Mouse (Mus musculus) intestine, embryonic 16.5 days (tissue): ENCODE results near the gene Nme1. TPM values are rescaled to one million over a fixed set of nuclear protein-coding genes. Genes with fewer than 3 reads are reported as not detected.

Experiments
- ATAC-seq: fragments of 200-750 bp; cut with Nextera tagmentation; 2 replicates; pipeline ENCODE4 v1.8.0; 2017; ENCODE audit warnings: moderate TSS enrichment, moderate library complexity
- H3K27ac ChIP-seq: fragments of 300-500 bp; sonication (generic); 2 replicates; pipeline ENCODE4 v1.5.1; 2014; ENCODE audit warnings: mild to moderate bottlenecking, low read length
- H3K27me3 ChIP-seq: fragments of 300-500 bp; sonication (generic); replicated peaks from 2 replicates; pipeline ENCODE4 v1.6.1; 2014; ENCODE audit warnings: low read length, control low read depth, mixed read lengths; ENCODE audit not compliant: control insufficient read depth, insufficient read depth
- H3K36me3 ChIP-seq: fragments of 300-500 bp; sonication (generic); 2 replicates; pipeline ENCODE4 v1.6.1; 2014; ENCODE audit warnings: low read length, control low read depth; ENCODE audit not compliant: control insufficient read depth, insufficient read depth
- H3K4me1 ChIP-seq: fragments of 300-500 bp; sonication (generic); 2 replicates; pipeline ENCODE4 v1.6.1; 2014; ENCODE audit warnings: low read length, control low read depth, mixed read lengths; ENCODE audit not compliant: control insufficient read depth, insufficient read depth
- H3K4me2 ChIP-seq: fragments of 300-500 bp; sonication (generic); 2 replicates; pipeline ENCODE4 v1.6.1; 2014; ENCODE audit warnings: low read depth, low read length, control low read depth
- H3K4me3 ChIP-seq: fragments of 300-500 bp; sonication (generic); 2 replicates; pipeline ENCODE4 v1.5.1; 2014; ENCODE audit warnings: mild to moderate bottlenecking, low read length
- H3K9ac ChIP-seq: fragments of 300-500 bp; sonication (generic); 2 replicates; pipeline ENCODE4 v1.6.1; 2014; ENCODE audit warnings: low read depth, low read length
- H3K9me3 ChIP-seq: fragments of 300-500 bp; sonication (generic); 2 replicates; pipeline ENCODE4 v1.6.1; 2016; ENCODE audit warnings: low read length, control low read depth; ENCODE audit not compliant: control insufficient read depth
- WGBS: fragments of 180-500 bp; shearing (Covaris S2); extraction: QIAGEN DNeasy Blood & Tissue Kit; methylation state at CpG from one replicate; pipeline ENCODE4 v1.1.7; 2014; 5-methylcytosine and 5-hydroxymethylcytosine counted together
- polyA plus RNA-seq: library from polyadenylated mRNA; unstranded; fragments of >200 nt; fragmentation: Nextera tagmentation; extraction: Ambion mirVana; gene quantifications from 2 replicates; pipeline ENCODE4 v1.2.1, GENCODE M21; 2015

The Nme1 gene
- polyA plus RNA-seq, 1 experiment from 2014 or later: 156 TPM

DNA sequence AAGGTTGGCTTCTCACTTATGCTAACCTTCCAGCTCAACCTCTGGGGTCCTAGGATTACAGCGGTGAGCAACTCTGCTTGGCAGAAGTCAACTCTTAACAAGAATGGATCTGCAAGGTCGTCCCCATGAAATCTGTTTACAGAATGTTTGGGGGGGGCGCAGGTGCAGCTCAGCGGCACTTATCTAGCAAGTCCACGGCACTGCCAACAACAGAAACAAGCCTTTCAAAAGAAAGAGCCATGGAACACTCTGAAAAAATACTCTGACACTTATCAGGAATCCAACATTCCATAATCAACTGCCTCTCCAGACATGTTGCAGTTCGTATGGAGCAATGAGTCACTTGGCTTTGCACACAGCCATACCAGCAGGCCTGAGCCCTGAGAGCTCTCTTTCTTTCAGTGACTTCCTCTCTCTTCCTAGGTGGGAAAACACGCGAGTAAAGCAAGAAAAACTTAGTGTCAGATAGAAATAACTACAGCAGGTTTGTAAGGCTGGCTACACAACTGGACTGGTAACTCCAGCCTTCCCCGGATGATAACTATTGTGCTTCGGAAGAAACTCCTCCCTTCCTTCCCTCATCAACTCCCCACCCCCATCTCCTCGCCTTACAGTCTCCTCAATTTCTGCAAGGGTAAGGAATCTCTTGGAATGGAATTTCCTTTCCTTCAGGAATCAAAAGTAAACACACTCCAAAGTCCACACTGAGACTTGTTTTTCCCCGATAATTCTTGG, 20.2 kb upstream of the Nme1 start:
- Histone ChIP-seq H3K27ac (peak overlapping the region; percentile 72), H3K36me3 (no peaks in the 10 kb centered on the region), H3K4me1 (peaks cover 19% of the 10 kb centered on the region), H3K9ac (no peak overlapping the region), H3K9me3 (no peaks in the 10 kb centered on the region), H3K27me3 (no peaks in the 10 kb centered on the region), H3K4me3 (no peak overlapping the region), H3K4me2 (no peak overlapping the region)
- 44% methylated on average over 12 of the region's 12 CpGs for WGBS
- ATAC-seq: peak; percentile 64

DNA sequence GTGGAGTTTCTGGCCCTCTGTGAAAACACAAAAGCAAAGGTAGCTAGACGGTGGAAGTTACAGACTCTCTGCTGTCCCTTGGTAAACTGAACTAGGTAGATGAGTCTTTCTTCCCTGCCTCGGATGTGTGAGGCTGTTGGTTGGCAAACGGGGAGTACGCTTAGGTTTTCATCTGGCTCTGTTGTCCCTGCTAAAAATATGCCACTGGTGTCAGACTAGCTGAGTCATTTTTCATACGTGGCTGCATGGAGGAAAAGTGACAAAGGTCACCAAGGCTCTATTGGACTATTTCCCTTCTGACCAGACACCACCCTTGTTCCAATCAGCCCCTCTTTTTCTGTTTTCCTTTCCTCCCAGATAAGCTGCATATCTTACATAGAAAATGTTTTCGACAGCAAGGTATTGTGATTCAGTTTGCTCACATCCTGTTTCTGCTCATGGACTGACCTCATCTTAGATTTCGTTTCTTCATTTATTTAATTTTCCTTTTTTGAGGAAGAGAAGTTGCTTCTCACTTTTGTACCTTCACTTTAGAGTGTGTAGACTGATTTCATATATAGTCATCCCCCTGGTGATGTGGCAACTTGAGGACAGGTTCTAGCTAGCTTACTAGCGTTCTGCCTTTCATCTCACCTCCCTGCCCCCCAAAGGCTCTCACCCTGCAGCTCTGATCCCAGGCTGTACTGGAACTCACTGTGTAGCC, 19.5 kb upstream of the Nme1 start:
- ATAC-seq: peak; percentile 55
- Histone ChIP-seq H3K27ac (peak overlapping the region; percentile 81), H3K9me3 (no peaks in the 10 kb centered on the region), H3K4me2 (no peak overlapping the region), H3K4me3 (no peak overlapping the region), H3K4me1 (peaks cover 19% of the 10 kb centered on the region), H3K9ac (no peak overlapping the region), H3K36me3 (no peaks in the 10 kb centered on the region), H3K27me3 (no peaks in the 10 kb centered on the region)
- 59% methylated on average over 8 of the region's 8 CpGs for WGBS

DNA sequence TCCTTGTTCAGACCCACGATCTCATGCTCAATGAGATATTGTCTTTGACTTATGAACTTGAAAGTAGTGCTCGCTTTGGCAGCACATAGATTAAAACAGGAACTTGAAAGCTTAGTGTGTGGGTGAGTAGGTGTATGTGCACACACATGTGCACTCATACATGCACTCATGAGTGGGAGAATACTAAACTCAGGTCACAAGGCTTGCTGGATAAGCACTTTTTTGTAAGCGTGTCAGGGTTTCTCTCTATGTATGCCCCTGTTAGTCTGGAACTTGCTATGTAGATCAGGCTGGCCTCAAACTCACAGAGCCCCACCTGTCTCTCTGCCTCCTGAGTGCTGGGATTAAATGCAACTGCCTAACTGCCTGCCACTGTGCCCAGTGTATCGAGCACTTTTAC, 18.7 kb upstream of the Nme1 start:
- Histone ChIP-seq H3K4me3 (no peak overlapping the region), H3K27me3 (no peaks in the 10 kb centered on the region), H3K27ac (peak overlapping the region; percentile 81), H3K9me3 (no peaks in the 10 kb centered on the region), H3K9ac (no peak overlapping the region), H3K4me2 (no peak overlapping the region), H3K4me1 (peaks cover 19% of the 10 kb centered on the region), H3K36me3 (no peaks in the 10 kb centered on the region)
- WGBS: 83% methylated on average over 4 of the region's 4 CpGs
- no peak for ATAC-seq

DNA sequence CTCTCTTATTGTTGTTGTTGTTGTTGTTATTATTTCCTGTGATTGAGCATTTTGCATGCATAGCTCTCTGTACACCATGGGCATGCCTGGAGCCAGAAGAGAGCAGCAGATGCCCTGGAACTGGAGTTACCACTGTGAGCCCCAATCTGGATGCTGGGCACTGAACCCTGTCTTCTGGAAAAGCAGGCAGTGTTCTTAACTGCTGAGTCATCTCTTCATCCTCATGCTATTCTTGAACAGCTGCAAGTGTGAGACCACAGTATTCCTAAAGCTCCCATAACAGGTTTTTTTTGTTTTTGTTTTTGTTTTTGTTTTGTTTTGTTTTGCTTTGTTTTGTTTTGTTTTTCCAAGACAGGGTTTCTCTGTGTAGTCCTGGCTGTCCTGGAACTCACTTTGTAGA, 18.0 kb upstream of the Nme1 start:
- Histone ChIP-seq H3K36me3 (no peaks in the 10 kb centered on the region), H3K27me3 (no peaks in the 10 kb centered on the region), H3K9me3 (no peaks in the 10 kb centered on the region), H3K4me3 (no peak overlapping the region), H3K27ac (no peak overlapping the region), H3K9ac (no peak overlapping the region), H3K4me2 (no peak overlapping the region), H3K4me1 (peaks cover 19% of the 10 kb centered on the region)
- ATAC-seq: no peak

DNA sequence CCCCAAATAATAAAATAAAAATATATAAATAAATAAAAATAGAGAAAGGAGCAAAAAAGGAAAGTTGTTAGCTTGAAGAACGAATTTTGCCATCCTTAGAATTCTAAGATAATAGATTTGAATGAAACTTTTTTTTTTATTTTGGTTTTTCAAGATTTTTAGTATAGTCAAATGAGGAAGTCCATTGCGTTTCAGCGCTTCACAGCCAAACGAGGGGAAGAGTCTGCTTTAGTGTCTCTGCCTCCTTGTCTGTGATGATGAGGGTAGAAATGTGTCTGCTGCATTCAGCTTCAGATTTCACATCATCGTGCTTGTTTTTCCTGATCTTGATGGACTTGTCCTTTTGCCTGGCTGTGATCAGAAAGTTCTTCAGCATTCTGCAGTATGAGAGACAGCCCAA, 16.9 kb upstream of the Nme1 start:
- peaks cover 19% of the 10 kb centered on the region for H3K4me1 ChIP-seq
- 83% methylated on average over 5 of the region's 5 CpGs for WGBS
- no peak overlapping the region for H3K4me2 ChIP-seq
- H3K27me3 ChIP-seq: no peaks in the 10 kb centered on the region
- no peak overlapping the region for H3K9ac ChIP-seq
- no peaks in the 10 kb centered on the region for H3K36me3 ChIP-seq
- H3K9me3 ChIP-seq: no peaks in the 10 kb centered on the region
- ATAC-seq: no peak
- H3K27ac ChIP-seq: no peak overlapping the region
- no peak overlapping the region for H3K4me3 ChIP-seq

DNA sequence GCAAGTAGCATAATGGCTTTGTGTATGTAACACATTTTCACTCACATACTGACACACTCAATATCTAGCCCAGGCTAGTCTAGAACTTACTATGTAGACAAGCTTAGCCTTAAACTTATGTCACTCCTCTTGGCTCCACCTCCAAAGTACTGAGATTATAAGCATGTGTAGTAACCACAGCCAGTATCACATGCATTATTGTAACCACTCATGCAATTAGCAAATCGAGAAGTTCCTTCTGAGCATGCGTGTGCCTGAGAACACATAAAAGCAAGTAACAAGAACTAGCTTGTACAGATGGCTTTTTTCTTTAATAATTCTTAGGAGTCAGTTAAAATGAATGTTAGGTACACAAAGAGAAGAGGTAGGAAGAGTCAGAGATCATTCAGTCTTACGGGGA, 16.3 kb upstream of the Nme1 start:
- 91% methylated on average over 3 of the region's 3 CpGs for WGBS

DNA sequence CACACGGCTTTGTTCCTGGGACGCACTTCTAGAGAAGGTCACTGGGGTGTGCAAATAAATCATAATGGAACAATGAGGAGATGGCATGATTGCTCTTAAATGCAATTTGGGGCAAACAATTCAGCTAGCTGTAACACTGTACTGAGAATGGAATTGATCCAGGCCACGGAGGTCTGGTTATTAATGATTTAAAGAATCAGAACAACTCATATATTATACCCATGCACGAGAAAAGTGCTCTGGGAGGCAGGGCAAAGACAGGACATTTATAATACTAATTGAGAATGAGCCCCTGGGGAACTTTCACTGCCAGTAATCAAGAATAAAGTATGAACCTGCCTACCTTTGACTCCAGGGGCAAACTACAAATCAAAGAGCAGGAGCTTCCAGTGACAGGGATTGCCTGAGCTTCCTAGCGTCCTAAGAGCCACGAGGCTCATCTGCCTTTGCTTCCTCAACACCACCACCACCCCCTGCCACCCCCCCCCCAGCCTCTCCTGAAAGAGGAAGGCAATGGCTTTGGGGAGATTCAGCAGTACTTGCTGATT, 11.3 kb upstream of the Nme1 start:
- H3K4me1 ChIP-seq: no peaks in the 10 kb centered on the region
- no peaks in the 10 kb centered on the region for H3K27me3 ChIP-seq
- H3K4me3 ChIP-seq: no peak overlapping the region
- no peak overlapping the region for H3K27ac ChIP-seq
- ATAC-seq: no peak
- H3K9me3 ChIP-seq: no peaks in the 10 kb centered on the region
- H3K36me3 ChIP-seq: no peaks in the 10 kb centered on the region
- no peak overlapping the region for H3K9ac ChIP-seq
- no peak overlapping the region for H3K4me2 ChIP-seq
- 25% methylated on average over 6 of the region's 6 CpGs for WGBS

More for the DNA sequence above, 16.3 kb upstream of the Nme1 start:
- Histone ChIP-seq H3K4me1 (peaks cover 19% of the 10 kb centered on the region), H3K4me3 (no peak overlapping the region), H3K9ac (no peak overlapping the region), H3K9me3 (no peaks in the 10 kb centered on the region), H3K36me3 (no peaks in the 10 kb centered on the region), H3K4me2 (no peak overlapping the region), H3K27ac (no peak overlapping the region), H3K27me3 (no peaks in the 10 kb centered on the region)
- no peak for ATAC-seq

DNA sequence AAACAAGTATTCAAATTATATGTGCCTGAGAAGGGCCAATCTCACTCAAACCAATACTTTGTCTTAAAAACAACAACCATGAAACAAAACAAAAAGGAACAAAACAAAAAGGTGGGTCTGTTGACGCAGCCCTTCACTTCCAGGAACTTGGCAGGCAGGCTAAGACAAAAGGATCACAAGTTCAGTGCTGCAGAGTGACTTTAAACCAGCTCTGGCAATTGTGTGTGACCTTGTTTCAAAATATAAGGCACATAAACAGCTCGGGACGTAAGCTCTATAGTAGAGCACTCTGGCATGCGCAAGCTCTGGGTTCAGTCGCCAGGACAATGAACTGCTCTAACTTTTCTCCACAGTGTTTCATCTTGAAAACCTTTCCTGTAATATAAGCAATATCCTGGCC, 4.6 kb upstream of the Nme1 start:
- Histone ChIP-seq H3K4me1 (peaks cover 3% of the 10 kb centered on the region), H3K4me2 (no peak overlapping the region), H3K9ac (no peak overlapping the region), H3K36me3 (no peaks in the 10 kb centered on the region), H3K4me3 (no peak overlapping the region), H3K27ac (no peak overlapping the region), H3K9me3 (no peaks in the 10 kb centered on the region), H3K27me3 (no peaks in the 10 kb centered on the region)
- WGBS: 88% methylated on average over 5 of the region's 5 CpGs
- no peak for ATAC-seq

DNA sequence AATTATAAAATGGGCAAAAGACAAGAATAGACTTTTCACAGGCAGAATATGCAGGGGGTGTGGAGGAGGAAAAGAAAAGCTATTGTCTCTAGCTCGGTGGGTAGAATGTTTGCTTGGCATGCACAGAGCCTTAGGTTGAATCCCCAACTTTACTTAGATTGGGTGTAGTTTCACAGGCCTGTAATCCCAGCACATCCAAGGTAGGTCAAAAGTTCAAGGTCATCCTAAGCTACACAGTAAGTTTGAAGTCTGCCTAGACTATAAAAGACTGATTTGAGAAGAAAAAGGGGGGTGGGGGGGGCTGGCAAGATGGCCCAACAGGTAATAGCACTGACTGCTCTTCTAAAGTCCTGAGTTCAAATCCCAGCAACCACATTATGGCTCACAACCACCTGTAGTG, 1.5 kb upstream of the Nme1 start:
- peaks cover 6% of the 10 kb centered on the region; the same call in 1 of the 2 replicates for H3K36me3 ChIP-seq
- no peak for ATAC-seq
- no peaks in the 10 kb centered on the region for H3K27me3 ChIP-seq
- H3K4me3 ChIP-seq: no peak overlapping the region
- H3K9me3 ChIP-seq: no peaks in the 10 kb centered on the region
- H3K4me2 ChIP-seq: no peak overlapping the region
- 56% methylated on average over 1 of the region's 1 CpGs for WGBS
- H3K27ac ChIP-seq: no peak overlapping the region
- H3K4me1 ChIP-seq: peaks cover 3% of the 10 kb centered on the region
- no peak overlapping the region for H3K9ac ChIP-seq
